Mouse (Mus musculus) hindbrain, embryonic 15.5 days (tissue): ENCODE results near the gene Cpsf7. TPM values are rescaled to one million over a fixed set of nuclear protein-coding genes. Genes with fewer than 3 reads are reported as not detected.
A peak's percentile ranks its signal among the peaks of the same experiment; 100 is the strongest.

ENCODE experiments used
- ATAC-seq: fragments of 200-750 bp; cut with Nextera tagmentation; 2 replicates; pipeline ENCODE4 v1.8.0; 2017; ENCODE audit warnings: low read depth, moderate number of reproducible peaks, moderate TSS enrichment; ENCODE audit not compliant: low FRiP score
- H3K27ac ChIP-seq: fragments of 300-500 bp; sonication (generic); replicated peaks from 2 replicates; pipeline ENCODE4 v1.5.1; 2015; ENCODE audit warnings: mild to moderate bottlenecking, inconsistent platforms
- H3K27me3 ChIP-seq: fragments of 300-500 bp; sonication (generic); 2 replicates; pipeline ENCODE4 v1.6.1; 2015; ENCODE audit warnings: control low read depth, inconsistent platforms
- H3K36me3 ChIP-seq: fragments of 300-500 bp; sonication (generic); 2 replicates; pipeline ENCODE4 v1.6.1; 2015; ENCODE audit warnings: control low read depth, inconsistent platforms
- H3K4me1 ChIP-seq: fragments of 300-500 bp; sonication (generic); replicated peaks from 2 replicates; pipeline ENCODE4 v1.6.1; 2015; ENCODE audit warnings: control low read depth, inconsistent platforms
- H3K4me2 ChIP-seq: fragments of 300-500 bp; sonication (generic); 2 replicates; pipeline ENCODE4 v1.6.1; 2015; ENCODE audit warnings: moderate library complexity, mild to moderate bottlenecking, inconsistent platforms
- H3K4me3 ChIP-seq: fragments of 300-500 bp; sonication (generic); 2 replicates; pipeline ENCODE4 v1.5.1; 2015; ENCODE audit warnings: mild to moderate bottlenecking, inconsistent platforms
- H3K9ac ChIP-seq: fragments of 300-500 bp; sonication (generic); 2 replicates; pipeline ENCODE4 v1.6.1; 2015; ENCODE audit warnings: inconsistent platforms
- H3K9me3 ChIP-seq: fragments of 300-500 bp; sonication (generic); 2 replicates; pipeline ENCODE4 v1.6.1; 2016; ENCODE audit warnings: control low read depth, inconsistent platforms
- WGBS: fragments of 180-500 bp; shearing (Covaris S2); methylation state at CpG from one replicate; pipeline ENCODE4 v1.1.7; 2015; 5-methylcytosine and 5-hydroxymethylcytosine counted together
- polyA plus RNA-seq: library from polyadenylated mRNA; unstranded; fragments of >200 nt; fragmentation: Nextera tagmentation; extraction: Ambion mirVana; gene quantifications from 2 replicates; pipeline ENCODE4 v1.2.1, GENCODE M21; 2015

The Cpsf7 gene
- polyA plus RNA-seq, 1 experiment from 2014 or later: 56.1 TPM

DNA sequence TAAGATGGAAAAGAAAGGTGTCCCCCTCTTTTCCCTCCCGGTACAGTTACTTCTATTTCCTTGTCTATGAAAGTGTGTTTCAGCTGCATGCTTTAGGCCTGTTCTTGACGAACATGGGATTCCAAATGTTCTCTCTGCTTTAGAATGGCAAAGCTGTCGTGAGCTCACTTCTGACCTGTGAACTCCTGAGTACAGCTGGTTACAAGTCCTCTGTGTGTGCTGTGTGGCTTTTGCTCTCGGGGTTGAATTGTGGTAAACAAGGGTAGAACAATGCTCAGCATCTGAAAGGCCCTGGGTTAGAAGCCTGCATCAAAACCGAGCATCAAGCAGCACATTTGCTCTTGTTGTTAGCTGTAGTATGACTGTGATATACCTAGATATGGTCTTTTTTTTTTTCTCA, 37.3 kb downstream of the Cpsf7 start:
- Histone ChIP-seq H3K4me3 (no peak overlapping the region), H3K9me3 (no peaks in the 10 kb centered on the region), H3K27me3 (no peaks in the 10 kb centered on the region), H3K27ac (no peak overlapping the region), H3K9ac (no peak overlapping the region), H3K4me2 (no peak overlapping the region), H3K36me3 (no peaks in the 10 kb centered on the region), H3K4me1 (no peaks in the 10 kb centered on the region)
- 58% methylated on average over 5 of the region's 5 CpGs for WGBS
- ATAC-seq: no peak

DNA sequence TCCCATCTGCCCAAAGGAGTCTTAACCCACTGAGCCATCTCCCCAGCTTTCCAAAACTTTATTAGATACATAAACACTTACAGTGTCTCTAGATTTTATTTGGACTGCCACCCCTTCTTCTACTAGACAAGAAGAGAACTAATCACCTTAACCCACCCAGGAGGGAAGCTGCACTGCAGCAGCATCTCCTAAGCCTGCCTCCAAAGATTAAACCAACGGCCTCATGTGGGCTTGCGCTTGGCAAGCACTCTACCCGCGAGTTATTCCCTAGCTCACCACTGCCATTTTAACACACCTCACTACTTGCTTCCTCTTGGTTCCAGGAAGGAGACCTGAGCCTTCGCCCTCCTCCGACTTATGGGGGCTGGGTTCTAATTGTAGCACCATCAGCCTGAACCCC, 39.2 kb downstream of the Cpsf7 start:
- H3K9ac ChIP-seq: no peak overlapping the region
- ATAC-seq: no peak
- WGBS: 86% methylated on average over 6 of the region's 6 CpGs
- H3K36me3 ChIP-seq: peaks cover 6% of the 10 kb centered on the region; the same call in 1 of the 2 replicates
- H3K27me3 ChIP-seq: no peaks in the 10 kb centered on the region
- no peak overlapping the region for H3K4me2 ChIP-seq
- H3K4me1 ChIP-seq: no peaks in the 10 kb centered on the region
- H3K9me3 ChIP-seq: no peaks in the 10 kb centered on the region
- H3K27ac ChIP-seq: no peak overlapping the region
- H3K4me3 ChIP-seq: no peak overlapping the region

DNA sequence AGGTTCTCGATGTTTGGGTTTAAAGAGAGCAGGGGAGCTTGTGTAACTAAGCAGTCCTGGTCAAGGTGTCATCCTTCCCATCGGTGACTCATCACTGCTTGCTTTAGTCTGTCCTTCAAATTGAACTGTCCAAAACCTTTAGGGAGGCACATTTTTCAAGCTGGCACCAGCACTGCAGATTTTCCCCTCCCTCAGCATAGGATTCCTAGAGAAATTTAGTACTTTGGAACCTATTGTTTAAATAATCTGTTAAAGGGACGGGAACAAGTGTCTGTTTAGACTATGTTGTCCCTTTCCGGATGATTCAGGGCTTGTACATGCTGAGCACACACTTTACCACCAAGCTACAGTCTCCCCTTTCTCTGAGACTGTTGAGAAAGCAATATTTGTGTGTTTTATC, 40.2 kb downstream of the Cpsf7 start:
- Histone ChIP-seq H3K9me3 (no peaks in the 10 kb centered on the region), H3K9ac (no peak overlapping the region), H3K4me2 (no peak overlapping the region), H3K36me3 (peaks cover 13% of the 10 kb centered on the region), H3K27me3 (no peaks in the 10 kb centered on the region), H3K27ac (no peak overlapping the region), H3K4me3 (no peak overlapping the region), H3K4me1 (no peaks in the 10 kb centered on the region)
- no peak for ATAC-seq
- WGBS: 81% methylated on average over 4 of the region's 4 CpGs

DNA sequence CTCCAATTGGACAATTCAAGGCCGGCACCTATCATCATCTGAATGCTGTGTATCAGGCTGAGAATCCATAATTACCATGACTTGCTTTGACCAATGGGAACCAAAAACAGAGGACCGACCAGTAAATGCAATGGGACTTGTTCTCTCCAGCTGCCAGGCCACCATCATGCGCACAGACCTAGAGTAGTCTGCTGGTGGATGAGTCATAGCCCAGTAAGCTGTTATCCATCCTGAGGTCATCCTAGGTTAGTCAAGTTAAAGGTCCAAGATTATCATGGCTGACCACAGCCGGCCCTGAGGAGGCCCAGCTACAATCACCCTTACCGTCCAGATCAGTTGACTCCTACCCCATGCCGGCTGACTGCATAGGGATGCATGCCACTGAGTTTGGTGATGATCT, 44.6 kb downstream of the Cpsf7 start:
- no peak overlapping the region for H3K4me2 ChIP-seq
- ATAC-seq: no peak
- H3K27ac ChIP-seq: no peak overlapping the region
- no peak overlapping the region for H3K9ac ChIP-seq
- H3K27me3 ChIP-seq: no peaks in the 10 kb centered on the region
- no peaks in the 10 kb centered on the region for H3K9me3 ChIP-seq
- H3K36me3 ChIP-seq: peaks cover 49% of the 10 kb centered on the region
- no peak overlapping the region for H3K4me3 ChIP-seq
- 96% methylated on average over 6 of the region's 6 CpGs for WGBS
- no peaks in the 10 kb centered on the region for H3K4me1 ChIP-seq

DNA sequence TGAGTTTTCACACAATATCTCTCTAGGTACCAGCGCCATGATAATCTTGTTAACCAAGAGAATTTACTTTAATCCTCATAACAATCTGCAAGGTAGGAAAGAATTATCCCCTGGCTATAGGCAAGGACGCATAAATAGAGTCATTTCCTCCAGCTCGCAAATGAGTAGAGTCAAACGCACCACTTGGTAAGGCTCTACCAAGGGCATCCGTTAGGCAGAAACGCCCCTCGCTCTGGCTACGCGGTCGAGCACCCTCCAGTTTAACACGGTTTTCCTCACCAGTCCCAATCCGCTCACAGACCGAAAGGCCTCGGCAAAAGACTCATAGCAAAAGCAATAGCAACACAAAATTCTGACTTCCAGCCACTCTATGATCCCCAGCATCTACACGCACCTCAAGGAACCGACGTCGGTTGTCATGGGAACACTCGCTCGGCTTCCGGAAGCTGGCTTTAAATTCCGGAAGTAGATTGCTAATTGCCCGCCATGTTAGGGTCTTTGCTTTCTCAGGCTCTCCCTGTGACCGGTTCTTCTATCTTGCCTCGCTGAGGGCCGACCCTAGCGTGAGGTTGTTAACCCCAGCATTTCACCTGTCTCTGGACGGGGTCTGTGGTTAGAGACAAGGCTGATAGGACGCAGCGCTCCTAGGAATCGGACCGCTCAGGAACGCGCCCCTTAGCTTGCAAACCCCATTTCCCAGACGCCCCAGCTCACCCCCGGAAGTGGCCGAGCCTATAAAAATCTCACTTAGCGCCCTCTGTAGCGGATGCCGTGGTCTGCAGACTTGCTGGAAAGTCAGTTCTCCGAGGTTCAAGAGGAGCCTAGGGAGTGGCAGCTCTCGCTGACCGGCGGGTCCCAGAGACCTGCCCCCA, 51.9 kb downstream of the Cpsf7 start, which contains the start of the genes Cyb561a3 and Tmem138:
Cyb561a3 (plus strand) TSS at position 483 of the 872 bp plus-strand sequence.
Tmem138 (minus strand) TSS at position 673 of the 872 bp plus-strand sequence.
- Histone ChIP-seq H3K27me3 (no peaks in the 10 kb centered on the region), H3K9ac (peak within 1 kb of the TSS; percentile 77), H3K27ac (peak within 1 kb of the TSS; percentile 95), H3K4me1 (peaks cover 27% of the 10 kb centered on the region), H3K36me3 (peaks cover 25% of the 10 kb centered on the region), H3K4me3 (peak within 1 kb of the TSS; percentile 74), H3K9me3 (no peaks in the 10 kb centered on the region), H3K4me2 (peak within 1 kb of the TSS; percentile 67)
- under 1% methylated on average over 44 of the region's 44 CpGs for WGBS
- peak; percentile 98 for ATAC-seq

DNA sequence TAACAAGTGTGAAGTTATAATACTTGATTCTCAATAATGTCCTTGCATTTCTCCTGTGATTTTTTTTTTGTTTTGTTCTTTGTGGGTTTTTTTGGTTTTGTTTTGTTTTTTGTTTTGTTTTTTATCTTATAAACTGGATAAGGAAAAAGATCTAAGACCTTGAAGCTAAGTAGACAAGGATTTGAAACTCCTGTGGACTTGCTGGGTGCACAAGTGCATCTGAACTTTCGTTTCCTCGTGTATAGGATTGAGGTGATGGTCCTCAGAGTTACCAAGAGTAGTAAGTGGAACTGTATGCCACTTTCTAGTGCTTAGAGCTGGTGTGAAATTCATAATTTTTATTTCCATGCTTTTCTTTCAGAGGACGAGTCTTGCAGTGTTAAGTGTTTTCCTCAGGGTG, 55.0 kb downstream of the Cpsf7 start:
- peaks cover under 1% of the 10 kb centered on the region; the same call in 1 of the 2 replicates for H3K36me3 ChIP-seq
- ATAC-seq: no peak
- 83% methylated on average over 3 of the region's 3 CpGs for WGBS
- no peak overlapping the region for H3K4me2 ChIP-seq
- no peaks in the 10 kb centered on the region for H3K27me3 ChIP-seq
- H3K4me1 ChIP-seq: peaks cover 27% of the 10 kb centered on the region
- H3K27ac ChIP-seq: no peak overlapping the region
- H3K9ac ChIP-seq: no peak overlapping the region
- no peaks in the 10 kb centered on the region for H3K9me3 ChIP-seq
- no peak overlapping the region for H3K4me3 ChIP-seq

DNA sequence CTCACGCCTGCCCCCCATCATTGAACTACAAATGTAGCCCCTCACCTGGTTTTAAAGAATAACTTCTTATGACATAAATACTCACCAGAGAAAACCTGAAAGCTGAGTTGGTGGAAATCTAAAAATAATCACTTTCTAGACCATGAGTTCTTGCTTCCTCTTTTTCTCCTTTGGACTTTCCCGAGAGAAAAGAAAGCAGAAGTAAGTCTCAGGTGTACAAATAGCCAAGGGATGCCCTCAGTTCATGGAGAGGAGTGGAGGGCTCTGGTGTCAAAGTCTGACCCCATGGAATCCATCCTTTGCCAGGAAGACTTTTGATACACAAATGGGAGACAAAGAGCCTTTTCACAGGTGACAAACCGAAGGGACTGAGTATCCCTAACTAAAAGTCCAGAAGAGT, 55.7 kb downstream of the Cpsf7 start:
- ATAC-seq: no peak
- Histone ChIP-seq H3K4me3 (no peak overlapping the region), H3K27ac (no peak overlapping the region), H3K9me3 (no peaks in the 10 kb centered on the region), H3K4me2 (no peak overlapping the region), H3K9ac (no peak overlapping the region), H3K4me1 (peaks cover 21% of the 10 kb centered on the region), H3K27me3 (no peaks in the 10 kb centered on the region), H3K36me3 (peaks cover 2% of the 10 kb centered on the region; the same call in 1 of the 2 replicates)
- 84% methylated on average over 3 of the region's 3 CpGs for WGBS

DNA sequence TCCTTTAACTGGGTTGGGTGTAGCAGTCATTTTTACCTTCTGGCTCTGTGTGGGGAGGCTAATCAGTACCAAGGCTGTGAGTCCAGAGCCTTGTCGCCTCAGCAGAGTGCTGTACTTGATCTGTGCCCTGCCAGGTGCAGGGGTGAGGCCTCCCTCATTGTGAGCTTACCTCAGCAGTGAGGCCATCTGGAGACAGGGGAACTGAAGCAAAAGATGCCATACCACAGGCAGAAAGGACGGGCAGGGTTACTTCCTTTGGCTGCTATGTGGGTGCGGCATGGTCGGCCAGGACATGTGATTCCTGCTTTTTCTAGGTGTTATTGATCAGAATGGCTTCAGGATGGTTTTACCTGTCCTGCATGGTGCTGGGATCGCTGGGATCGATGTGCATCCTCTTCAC, 56.9 kb downstream of the Cpsf7 start:
- ATAC-seq: no peak
- 83% methylated on average over 6 of the region's 6 CpGs for WGBS
- H3K4me1 ChIP-seq: peaks cover 14% of the 10 kb centered on the region
- no peak overlapping the region for H3K27ac ChIP-seq
- no peak overlapping the region for H3K4me2 ChIP-seq
- peaks cover 2% of the 10 kb centered on the region; the same call in 1 of the 2 replicates for H3K36me3 ChIP-seq
- no peak overlapping the region for H3K4me3 ChIP-seq
- no peaks in the 10 kb centered on the region for H3K27me3 ChIP-seq
- H3K9ac ChIP-seq: no peak overlapping the region
- no peaks in the 10 kb centered on the region for H3K9me3 ChIP-seq

DNA sequence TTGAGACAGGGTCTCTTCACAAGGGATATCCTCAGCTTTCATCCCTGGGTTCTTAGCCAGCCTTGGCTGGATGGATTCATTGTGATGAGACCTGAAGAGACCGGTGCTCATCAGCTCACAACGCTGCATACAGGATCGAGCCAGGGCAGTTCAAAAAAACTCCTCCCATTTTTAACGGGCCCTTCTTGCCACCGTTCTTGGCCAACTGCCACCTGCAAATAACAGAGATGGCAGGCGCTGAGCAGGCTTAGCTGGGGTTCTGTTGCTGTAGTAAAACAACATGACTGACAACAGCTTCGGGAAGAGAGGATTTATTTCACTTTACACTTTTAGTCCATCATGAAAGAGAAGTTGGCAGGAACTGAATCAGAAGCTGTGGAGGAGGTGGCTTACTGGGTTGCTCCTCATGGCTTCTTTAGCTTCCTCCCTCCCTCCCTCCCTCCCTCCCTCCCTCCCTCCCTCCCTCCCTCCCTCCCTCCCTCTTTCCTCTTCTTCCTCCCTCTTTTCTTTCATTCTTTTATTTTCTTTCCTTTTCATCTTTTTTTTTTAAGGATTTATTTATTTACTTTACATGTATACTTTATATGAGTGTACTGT, 58.6 kb downstream of the Cpsf7 start:
- Histone ChIP-seq H3K27ac (no peak overlapping the region), H3K27me3 (no peaks in the 10 kb centered on the region), H3K9me3 (no peaks in the 10 kb centered on the region), H3K9ac (no peak overlapping the region), H3K4me1 (peaks cover 3% of the 10 kb centered on the region), H3K4me3 (no peak overlapping the region), H3K4me2 (no peak overlapping the region), H3K36me3 (peaks cover 4% of the 10 kb centered on the region)
- WGBS: 66% methylated on average over 7 of the region's 7 CpGs
- ATAC-seq: no peak

DNA sequence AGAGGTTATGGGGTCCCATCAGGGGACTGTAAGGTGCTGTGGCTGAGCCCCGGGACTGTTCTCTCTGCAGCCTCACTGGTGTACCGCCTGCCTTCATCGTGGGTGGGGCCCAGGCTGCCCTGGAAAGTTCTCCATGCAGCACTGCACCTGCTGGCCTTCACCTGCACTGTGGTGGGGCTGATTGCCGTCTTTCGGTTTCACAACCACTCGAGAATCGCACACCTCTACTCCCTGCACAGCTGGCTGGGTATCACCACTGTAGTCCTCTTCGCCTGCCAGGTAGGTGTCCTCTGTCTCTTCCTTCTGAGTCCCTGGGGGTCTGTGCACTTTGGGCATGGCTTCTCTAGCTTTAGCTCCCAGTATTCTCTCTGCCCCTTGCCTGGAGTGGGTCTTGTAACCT, 60.0 kb downstream of the Cpsf7 start:
- no peak for ATAC-seq
- H3K36me3 ChIP-seq: peaks cover 6% of the 10 kb centered on the region
- WGBS: 91% methylated on average over 8 of the region's 8 CpGs

DNA sequence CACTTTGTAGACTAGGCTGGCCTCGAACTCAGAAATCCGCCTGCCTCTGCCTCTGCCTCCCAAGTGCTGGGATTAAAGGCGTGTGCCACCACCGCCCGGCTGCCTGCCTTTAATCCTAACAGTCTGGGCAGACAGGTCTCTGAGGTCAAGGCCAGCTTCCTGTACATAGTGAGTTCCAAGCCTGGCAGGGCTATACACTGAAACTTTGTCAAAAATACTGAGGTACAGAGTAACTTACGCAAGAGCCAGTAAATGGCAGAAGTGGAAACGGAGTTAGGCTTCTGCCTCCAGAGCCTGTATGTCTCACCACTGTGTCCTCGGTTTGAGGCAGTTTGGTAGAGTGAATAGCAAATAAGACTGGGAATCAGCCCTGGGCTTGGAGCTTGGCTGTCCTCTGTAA, 62.2 kb downstream of the Cpsf7 start:
- Histone ChIP-seq H3K4me1 (no peaks in the 10 kb centered on the region), H3K27me3 (no peaks in the 10 kb centered on the region), H3K36me3 (peaks cover 6% of the 10 kb centered on the region), H3K9ac (no peak overlapping the region), H3K27ac (no peak overlapping the region), H3K9me3 (no peaks in the 10 kb centered on the region), H3K4me3 (no peak overlapping the region), H3K4me2 (no peak overlapping the region)
- ATAC-seq: no peak
- WGBS: 89% methylated on average over 8 of the region's 8 CpGs

More for the DNA sequence above, 60.0 kb downstream of the Cpsf7 start:
- H3K4me2 ChIP-seq: no peak overlapping the region
- no peak overlapping the region for H3K27ac ChIP-seq
- no peaks in the 10 kb centered on the region for H3K9me3 ChIP-seq
- no peak overlapping the region for H3K9ac ChIP-seq
- H3K4me3 ChIP-seq: no peak overlapping the region
- H3K4me1 ChIP-seq: no peaks in the 10 kb centered on the region
- no peaks in the 10 kb centered on the region for H3K27me3 ChIP-seq

DNA sequence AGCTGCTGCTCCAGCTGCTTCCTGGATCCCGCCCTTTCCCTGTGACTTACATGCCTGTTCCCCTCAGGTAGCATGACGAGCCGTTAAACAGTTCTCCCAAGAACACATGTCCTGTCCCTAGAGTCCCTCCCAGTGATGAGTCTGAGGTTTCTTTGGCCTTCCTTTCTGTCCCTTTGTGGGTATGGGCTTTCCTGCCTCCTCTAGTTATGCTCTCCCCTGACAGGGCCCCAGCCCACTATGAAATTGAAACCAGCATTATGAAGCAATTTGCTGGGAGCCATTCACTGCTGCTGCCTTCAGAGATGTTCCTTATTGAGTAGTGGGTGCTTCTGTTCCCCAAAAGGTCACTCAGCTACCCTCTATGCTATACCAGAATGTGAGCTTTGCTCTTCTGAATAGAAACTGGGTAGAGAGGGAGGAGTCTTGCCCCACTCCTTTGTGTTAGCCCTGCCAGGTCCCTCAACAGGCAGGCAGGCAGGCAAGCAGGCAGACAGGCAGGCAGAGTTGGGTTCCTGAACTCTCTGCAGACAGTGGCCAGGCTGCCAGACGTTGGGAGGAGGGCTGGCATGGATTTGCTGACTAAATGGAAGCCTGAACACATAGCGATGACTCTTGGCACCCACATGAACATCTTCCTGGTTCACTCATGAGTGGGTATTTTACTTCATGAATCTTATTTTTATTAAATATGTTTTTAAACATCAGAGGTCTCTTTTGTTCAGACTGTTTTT, 64.2 kb downstream of the Cpsf7 start:
- no peak overlapping the region for H3K27ac ChIP-seq
- H3K9me3 ChIP-seq: no peaks in the 10 kb centered on the region
- no peak for ATAC-seq
- no peaks in the 10 kb centered on the region for H3K4me1 ChIP-seq
- no peak overlapping the region for H3K4me3 ChIP-seq
- no peak overlapping the region for H3K9ac ChIP-seq
- no peak overlapping the region for H3K4me2 ChIP-seq
- peaks cover 6% of the 10 kb centered on the region; the same call in 1 of the 2 replicates for H3K36me3 ChIP-seq
- WGBS: 68% methylated on average over 5 of the region's 5 CpGs
- H3K27me3 ChIP-seq: no peaks in the 10 kb centered on the region
